Mouse (Mus musculus): ENCODE results near the gene Mdm2. TPM values are rescaled to one million over a fixed set of nuclear protein-coding genes. Genes with fewer than 3 reads are reported as not detected.
A peak's percentile ranks its signal among the peaks of the same experiment; 100 is the strongest.
"Not testable (repeated sequence)": the region's sequence is repeated elsewhere in the genome, so short reads cannot be mapped to it uniquely, and the experiment has no call there.

The Mdm2 gene
- polyA plus RNA-seq, 2 experiments: 32.9 to 59.9 TPM

- H3K4me3 ChIP-seq (replicated peaks; ENCODE audit: low read length): peak within 1 kb of the TSS; percentile 55
- DNase-seq (ENCODE audit: low spot score) (peak; percentile 91), ATAC-seq (ENCODE audit: low FRiP score, low read depth) (peak; percentile 94)
- H3K4me1 ChIP-seq (ENCODE audit: control insufficient read depth, insufficient read depth, low read length): peaks cover 10% of the 10 kb centered on the region
- no peak for TF ChIP-seq POLR2A (IDR thresholded peaks at IDR 0.05; ENCODE audit: borderline replicate concordance, extremely low read depth, insufficient read depth, insufficient read length)
- H3K9me3 ChIP-seq (ENCODE audit: control insufficient read depth, low read length): no peaks in the 10 kb centered on the region
- H3K27ac ChIP-seq (replicated peaks; ENCODE audit: low read depth, low read length): peak within 1 kb of the TSS; percentile 83
- peak within 1 kb of the TSS; percentile 74 for H3K4me2 ChIP-seq (replicated peaks; ENCODE audit: low read depth, low read length, severe bottlenecking)
- H3K36me3 ChIP-seq (ENCODE audit: control insufficient read depth, insufficient read depth, low read length): peaks cover 25% of the 10 kb centered on the region
- 20% methylated on average over 33 of the region's 46 CpGs for WGBS
- no peaks in the 10 kb centered on the region for H3K27me3 ChIP-seq (ENCODE audit: control insufficient read depth, insufficient read depth, low read length)
- H3K9ac ChIP-seq (ENCODE audit: low read depth, low read length, severe bottlenecking): peak within 1 kb of the TSS; percentile 62
These were observed 35.8 kb upstream of the Mdm2 start, which contains the start of gene Slc35e3 for GRCm38 (mm10) chr10:117746297-117746883. Gene Slc35e3 (minus strand): TSS chr10:117746365.

GRCm38 (mm10) chr10:117745570-117746296, 35.2 kb upstream of the Mdm2 start:
- peak overlapping the region; percentile 55 for H3K4me3 ChIP-seq (replicated peaks; ENCODE audit: low read length)
- WGBS: under 1% methylated on average over 14 of the region's 46 CpGs

GRCm38 (mm10) chr10:117743917-117744316, 33.4 kb upstream of the Mdm2 start:
- Histone ChIP-seq H3K27ac (replicated peaks; ENCODE audit: low read depth, low read length) (peak overlapping the region; percentile 83), H3K4me2 (replicated peaks; ENCODE audit: low read depth, low read length, severe bottlenecking) (peak overlapping the region; percentile 74), H3K4me3 (replicated peaks; ENCODE audit: low read length) (peak overlapping the region; percentile 55), H3K4me1 (ENCODE audit: control insufficient read depth, insufficient read depth, low read length) (peaks cover 14% of the 10 kb centered on the region), H3K27me3 (ENCODE audit: control insufficient read depth, insufficient read depth, low read length) (no peaks in the 10 kb centered on the region), H3K9ac (ENCODE audit: low read depth, low read length, severe bottlenecking) (peak overlapping the region; percentile 28), H3K9me3 (ENCODE audit: control insufficient read depth, low read length) (no peaks in the 10 kb centered on the region), H3K36me3 (ENCODE audit: control insufficient read depth, insufficient read depth, low read length) (peaks cover 24% of the 10 kb centered on the region)
- ATAC-seq (ENCODE audit: low FRiP score, low read depth) (no peak), DNase-seq (ENCODE audit: low spot score) (peak; percentile 15)
- 57% methylated on average over 4 of the region's 4 CpGs for WGBS
- no peak for TF ChIP-seq POLR2A (IDR thresholded peaks at IDR 0.05; ENCODE audit: borderline replicate concordance, extremely low read depth, insufficient read depth, insufficient read length)

More at GRCm38 (mm10) chr10:117745570-117746296, 35.2 kb upstream of the Mdm2 start:
- H3K4me1 ChIP-seq (ENCODE audit: control insufficient read depth, insufficient read depth, low read length): peaks cover 14% of the 10 kb centered on the region
- not testable (repeated sequence) for H3K9me3 ChIP-seq (ENCODE audit: control insufficient read depth, low read length); H3K27me3 ChIP-seq (ENCODE audit: control insufficient read depth, insufficient read depth, low read length); ATAC-seq (ENCODE audit: low FRiP score, low read depth); DNase-seq (ENCODE audit: low spot score)
- peak overlapping the region; percentile 62 for H3K9ac ChIP-seq (ENCODE audit: low read depth, low read length, severe bottlenecking)
- H3K27ac ChIP-seq (replicated peaks; ENCODE audit: low read depth, low read length): peak overlapping the region; percentile 83
- peaks cover 19% of the 10 kb centered on the region for H3K36me3 ChIP-seq (ENCODE audit: control insufficient read depth, insufficient read depth, low read length)
- peak overlapping the region; percentile 74 for H3K4me2 ChIP-seq (replicated peaks; ENCODE audit: low read depth, low read length, severe bottlenecking)

GRCm38 (mm10) chr10:117743182-117743581, 32.6 kb upstream of the Mdm2 start:
- no peak for TF ChIP-seq POLR2A (IDR thresholded peaks at IDR 0.05; ENCODE audit: borderline replicate concordance, extremely low read depth, insufficient read depth, insufficient read length)
- peak overlapping the region; percentile 55 for H3K4me3 ChIP-seq (replicated peaks; ENCODE audit: low read length)
- 90% methylated on average over 2 of the region's 2 CpGs for WGBS
- peaks cover 24% of the 10 kb centered on the region for H3K36me3 ChIP-seq (ENCODE audit: control insufficient read depth, insufficient read depth, low read length)
- ATAC-seq (ENCODE audit: low FRiP score, low read depth): no peak
- no peak for DNase-seq (ENCODE audit: low spot score)
- H3K9me3 ChIP-seq (ENCODE audit: control insufficient read depth, low read length): no peaks in the 10 kb centered on the region
- no peak overlapping the region; the same call in 1 of the 2 replicates for H3K9ac ChIP-seq (ENCODE audit: low read depth, low read length, severe bottlenecking)
- H3K4me1 ChIP-seq (ENCODE audit: control insufficient read depth, insufficient read depth, low read length): peaks cover 14% of the 10 kb centered on the region
- H3K4me2 ChIP-seq (replicated peaks; ENCODE audit: low read depth, low read length, severe bottlenecking): peak overlapping the region; percentile 74; the same call in 1 of the 2 replicates
- no peaks in the 10 kb centered on the region for H3K27me3 ChIP-seq (ENCODE audit: control insufficient read depth, insufficient read depth, low read length)
- H3K27ac ChIP-seq (replicated peaks; ENCODE audit: low read depth, low read length): peak overlapping the region; percentile 83

- TF ChIP-seq POLR2A (IDR thresholded peaks at IDR 0.05; ENCODE audit: borderline replicate concordance, extremely low read depth, insufficient read depth, insufficient read length): no peak
- no peaks in the 10 kb centered on the region for H3K9me3 ChIP-seq (ENCODE audit: control insufficient read depth, low read length)
- H3K4me3 ChIP-seq (replicated peaks; ENCODE audit: low read length): no peak overlapping the region
- ATAC-seq (ENCODE audit: low FRiP score, low read depth): no peak
- no peak overlapping the region for H3K9ac ChIP-seq (ENCODE audit: low read depth, low read length, severe bottlenecking)
- peaks cover 14% of the 10 kb centered on the region for H3K4me1 ChIP-seq (ENCODE audit: control insufficient read depth, insufficient read depth, low read length)
- H3K4me2 ChIP-seq (replicated peaks; ENCODE audit: low read depth, low read length, severe bottlenecking): no peak overlapping the region
- H3K27ac ChIP-seq (replicated peaks; ENCODE audit: low read depth, low read length): 0 out of 2 replicates have a peak overlapping the region, but pooled peaks have one; percentile 83
- no peaks in the 10 kb centered on the region for H3K27me3 ChIP-seq (ENCODE audit: control insufficient read depth, insufficient read depth, low read length)
- H3K36me3 ChIP-seq (ENCODE audit: control insufficient read depth, insufficient read depth, low read length): peaks cover 28% of the 10 kb centered on the region
- DNase-seq (ENCODE audit: low spot score): no peak
- 96% methylated on average over 4 of the region's 4 CpGs for WGBS
These were observed 32.1 kb upstream of the Mdm2 start for GRCm38 (mm10) chr10:117742618-117743017.

Data from limb, embryonic 14.5 days (tissue).